Mouse (Mus musculus) cortical plate, adult 2 months (tissue): ENCODE data around the gene Lgals12.

Experiments used
- CTCF ChIP-seq: fragments of 200-500 bp; IDR thresholded peaks from 2 replicates; pipeline ENCODE4 v1.5.1; 2011; ENCODE audit warnings: mild to moderate bottlenecking, control low read depth, low read length; ENCODE audit not compliant: insufficient read depth; ENCODE audit errors: extremely low read depth
- POLR2A ChIP-seq: fragments of 200-500 bp; IDR thresholded peaks from 2 replicates; pipeline ENCODE4 v1.6.1; 2011; ENCODE audit warnings: mild to moderate bottlenecking, low read length, control low read depth; ENCODE audit not compliant: insufficient read depth; ENCODE audit errors: extremely low read depth

GRCm38 (mm10) chr19:7633021-7633420 is 26.0 kb upstream of the Lgals12 start:
- TF ChIP-seq CTCF (no peak), POLR2A (no peak)
